Mouse (Mus musculus) right cerebral cortex, postnatal 14 days (tissue): ENCODE measurements around the gene Tpst2.
"Not testable (repeated sequence)": the region's sequence is repeated elsewhere in the genome, so short reads cannot be mapped to it uniquely, and the experiment has no call there.

Experiments used
- DNase-seq: peaks from one replicate; pipeline ENCODE4 v3.0.0; 2022

Gene Tpst2

GRCm38 (mm10) chr5:112299399-112299798, 22.9 kb downstream of the Tpst2 start:
- DNase-seq: no peak

- DNase-seq: no peak
Measured at GRCm38 (mm10) chr5:112300112-112300511, 23.6 kb downstream of the Tpst2 start.

GRCm38 (mm10) chr5:112300721-112301308, 24.3 kb downstream of the Tpst2 start:
- no peak for DNase-seq

GRCm38 (mm10) chr5:112301694-112302093, 25.2 kb downstream of the Tpst2 start:
- no peak for DNase-seq

GRCm38 (mm10) chr5:112302310-112302709, 25.8 kb downstream of the Tpst2 start:
- no peak for DNase-seq

GRCm38 (mm10) chr5:112305842-112306241, 29.4 kb downstream of the Tpst2 start:
- DNase-seq: no peak

GRCm38 (mm10) chr5:112313222-112313885, 36.9 kb downstream of the Tpst2 start:
- DNase-seq: no peak

- DNase-seq: no peak
Measured at GRCm38 (mm10) chr5:112316468-112316867, 40.0 kb downstream of the Tpst2 start.

GRCm38 (mm10) chr5:112317328-112317727, 40.8 kb downstream of the Tpst2 start:
- no peak for DNase-seq

GRCm38 (mm10) chr5:112319343-112319742, 42.9 kb downstream of the Tpst2 start:
- not testable (repeated sequence) for DNase-seq

- DNase-seq: no peak
Measured at GRCm38 (mm10) chr5:112320379-112320778, 43.9 kb downstream of the Tpst2 start.

- peak; percentile 86 for DNase-seq
Measured at GRCm38 (mm10) chr5:112320936-112321335, 44.4 kb downstream of the Tpst2 start.

GRCm38 (mm10) chr5:112321376-112321775, 44.9 kb downstream of the Tpst2 start:
- no peak for DNase-seq

GRCm38 (mm10) chr5:112323246-112323645, 46.8 kb downstream of the Tpst2 start:
- no peak for DNase-seq

GRCm38 (mm10) chr5:112324637-112325545, 48.4 kb downstream of the Tpst2 start:
- DNase-seq: no peak

GRCm38 (mm10) chr5:112325546-112326445, 49.3 kb downstream of the Tpst2 start, which contains the start of gene Tfip11:
TSS of gene Tfip11 (plus strand) at chr5:112326358.
- peak; percentile 98 for DNase-seq

GRCm38 (mm10) chr5:112326446-112327009, 50.0 kb downstream of the Tpst2 start:
- DNase-seq: no peak

- no peak for DNase-seq
Measured at GRCm38 (mm10) chr5:112327854-112328253, 51.4 kb downstream of the Tpst2 start.

GRCm38 (mm10) chr5:112329805-112330564, 53.5 kb downstream of the Tpst2 start:
- no peak for DNase-seq

- DNase-seq: peak; percentile 54
Measured at GRCm38 (mm10) chr5:112335473-112335872, 59.0 kb downstream of the Tpst2 start.

GRCm38 (mm10) chr5:112337004-112337403, 60.5 kb downstream of the Tpst2 start:
- DNase-seq: no peak
